Mouse (Mus musculus) gastrocnemius, adult 8-10 months (tissue): Measurements from ENCODE around the gene Phyhd1. TPM values are rescaled to one million over a fixed set of nuclear protein-coding genes. Genes with fewer than 3 reads are reported as not detected.

Experiments used
- DNase-seq, 2 experiments: peaks; one replicate each; pipeline ENCODE4 v3.0.0; 2022; ENCODE audit warnings: low spot score in 2 of 2
- total RNA-seq, 4 experiments: library from RNA; stranded (reverse); gene quantifications; 2 replicates each; pipeline ENCODE4 v1.2.4; 2022

Gene Phyhd1
- total RNA-seq, 4 experiments from 2014 or later: 7.7 to 14.2 (median 11.0) TPM

GRCm38 (mm10) chr2:30255631-30256395, 10.2 kb upstream of the Phyhd1 start:
- no peak for DNase-seq

DNA sequence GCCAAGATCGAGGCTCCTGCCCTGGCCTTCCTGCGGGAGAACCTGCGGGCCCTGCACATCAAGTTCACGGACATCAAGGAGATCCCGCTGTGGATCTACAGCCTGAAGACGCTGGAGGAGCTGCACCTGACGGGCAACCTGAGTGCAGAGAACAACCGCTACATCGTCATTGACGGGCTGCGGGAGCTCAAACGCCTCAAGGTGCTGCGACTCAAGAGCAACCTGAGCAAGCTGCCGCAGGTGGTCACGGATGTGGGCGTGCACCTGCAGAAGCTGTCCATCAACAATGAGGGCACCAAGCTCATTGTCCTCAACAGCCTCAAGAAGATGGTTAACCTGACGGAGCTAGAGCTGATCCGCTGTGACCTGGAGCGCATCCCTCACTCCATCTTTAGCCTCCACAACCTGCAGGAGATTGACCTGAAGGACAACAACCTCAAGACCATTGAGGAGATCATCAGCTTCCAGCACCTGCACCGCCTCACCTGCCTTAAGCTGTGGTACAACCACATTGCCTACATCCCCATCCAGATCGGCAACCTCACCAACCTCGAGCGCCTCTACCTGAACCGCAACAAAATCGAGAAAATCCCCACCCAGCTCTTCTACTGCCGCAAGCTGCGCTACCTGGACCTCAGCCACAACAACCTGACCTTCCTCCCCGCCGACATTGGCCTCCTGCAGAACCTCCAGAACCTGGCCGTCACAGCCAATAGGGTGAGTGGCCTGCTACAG, 9.2 kb upstream of the Phyhd1 start:
- no peak for DNase-seq

- no peak for DNase-seq
These were observed 8.1 kb upstream of the Phyhd1 start for GRCm38 (mm10) chr2:30257699-30258460.

DNA sequence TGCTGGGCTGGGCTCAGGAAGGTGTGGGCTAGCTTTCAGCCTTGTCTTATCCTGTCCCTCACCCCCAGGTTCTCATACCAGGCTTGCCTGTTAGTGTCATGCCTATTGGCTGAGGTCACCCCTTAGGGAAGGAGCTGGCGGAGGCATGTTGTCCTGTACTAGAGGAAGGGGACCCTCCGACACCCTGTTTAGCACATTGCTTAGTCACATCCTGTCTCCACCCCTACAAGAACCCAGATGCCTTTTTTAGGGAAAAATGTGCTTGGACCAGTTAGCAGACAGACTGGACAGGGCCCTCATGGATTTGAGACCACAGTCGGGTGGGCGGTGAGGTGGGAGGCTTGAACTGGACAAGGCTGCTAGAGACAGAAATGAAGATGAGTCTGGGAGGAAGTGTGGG, 7.4 kb upstream of the Phyhd1 start:
- no peak for DNase-seq

- DNase-seq: no peak
These were observed 6.6 kb upstream of the Phyhd1 start for GRCm38 (mm10) chr2:30259131-30260064.

GRCm38 (mm10) chr2:30261064-30261736, 4.8 kb upstream of the Phyhd1 start:
- DNase-seq: no peak

- no peak for DNase-seq
These were observed 3.8 kb upstream of the Phyhd1 start for GRCm38 (mm10) chr2:30261921-30262839.

DNA sequence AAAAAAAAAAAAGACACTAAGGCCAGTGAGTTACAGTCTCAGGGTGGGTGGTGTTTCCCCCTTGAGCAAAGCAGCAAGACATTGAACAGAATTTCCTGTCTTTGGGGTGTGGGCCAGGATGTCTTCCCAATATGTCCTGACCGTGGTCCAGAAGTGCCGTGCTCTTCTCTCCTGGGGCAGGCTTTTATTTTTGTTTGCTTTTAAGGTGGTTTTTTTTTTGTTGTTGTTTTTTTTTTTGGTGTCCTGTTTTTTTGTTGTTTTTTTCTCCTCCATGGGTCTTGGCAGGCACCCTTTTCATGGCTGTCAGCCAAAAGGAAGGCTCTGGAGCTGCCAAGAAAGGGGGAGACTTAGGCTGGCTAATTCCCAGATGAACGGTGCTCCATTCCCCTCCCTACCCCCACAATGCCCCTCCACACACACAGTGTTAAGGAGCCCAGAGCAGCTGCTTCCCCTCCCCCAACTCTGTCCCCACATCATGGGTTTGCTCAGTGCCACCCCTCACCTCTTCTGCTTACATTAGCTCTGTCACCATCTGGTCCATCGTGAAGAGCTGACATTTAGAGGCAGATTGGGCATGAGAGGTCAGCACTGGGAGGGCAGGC, 3.1 kb upstream of the Phyhd1 start:
- DNase-seq: no peak

- DNase-seq: no peak
These were observed 2.2 kb upstream of the Phyhd1 start for GRCm38 (mm10) chr2:30263811-30264210.

DNA sequence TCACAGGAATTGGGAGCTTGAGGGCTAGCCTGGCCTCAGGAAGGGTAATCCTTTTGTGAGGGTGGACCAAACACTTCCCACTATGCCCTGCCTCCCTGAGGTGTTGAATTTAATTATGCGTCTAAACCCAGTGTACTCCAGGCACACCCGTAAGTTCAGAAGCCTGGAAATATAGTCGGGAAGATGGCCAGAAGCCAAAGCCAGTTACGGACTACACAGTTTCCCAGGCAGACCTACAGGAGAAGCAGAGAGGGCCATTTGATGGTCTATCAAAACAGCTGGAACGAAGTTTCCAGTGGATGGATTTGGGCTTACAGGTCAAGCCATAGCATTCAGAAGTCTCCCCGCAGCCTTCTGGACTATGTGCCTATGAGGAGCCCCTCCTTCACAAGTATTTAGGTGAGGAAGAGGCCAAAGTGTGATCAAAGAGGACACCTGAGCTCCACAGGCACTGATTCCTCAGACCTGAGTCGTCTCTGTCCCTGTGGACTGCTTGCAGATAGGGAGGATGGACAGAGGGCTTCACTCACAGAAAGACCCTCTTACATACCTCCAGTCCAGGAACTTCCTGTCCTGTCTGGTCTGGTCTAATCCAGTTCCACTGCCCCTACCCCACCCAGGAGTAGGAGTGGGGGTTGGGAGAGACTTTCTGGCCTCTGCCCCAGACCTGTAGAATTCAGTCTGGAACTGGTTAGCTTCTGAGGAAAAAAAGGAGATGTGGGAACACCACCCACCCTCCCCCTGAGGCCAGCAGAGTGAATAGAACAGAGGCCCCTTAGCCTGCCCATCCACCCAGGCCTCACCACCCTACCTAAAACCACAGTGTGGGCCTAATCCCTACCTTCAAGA, 1.1 kb upstream of the Phyhd1 start:
- DNase-seq: no peak

GRCm38 (mm10) chr2:30266392-30266941, 464 bp downstream of the Phyhd1 start:
- peak; percentile 55 to 62 for DNase-seq

DNA sequence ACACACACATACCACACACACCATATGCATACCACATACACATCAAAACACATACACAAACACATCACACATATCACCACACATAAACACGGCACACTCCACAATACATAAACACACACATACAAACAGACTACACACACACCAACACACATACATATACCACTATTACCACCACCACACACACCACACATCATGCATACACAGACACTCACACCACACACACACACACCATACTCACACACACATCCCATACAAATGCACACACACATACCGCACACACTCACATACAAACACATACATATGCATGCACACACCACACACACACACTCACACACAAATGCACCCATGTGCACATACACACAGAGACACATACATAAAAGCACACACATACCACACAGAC, 1.5 kb downstream of the Phyhd1 start:
- no peak for DNase-seq

- no peak for DNase-seq
These were observed 2.4 kb downstream of the Phyhd1 start for GRCm38 (mm10) chr2:30268371-30268770.

- DNase-seq: no peak
These were observed 3.4 kb downstream of the Phyhd1 start for GRCm38 (mm10) chr2:30269241-30269990.

GRCm38 (mm10) chr2:30270134-30270533, 4.1 kb downstream of the Phyhd1 start:
- peak; percentile 46 to 49 for DNase-seq

DNA sequence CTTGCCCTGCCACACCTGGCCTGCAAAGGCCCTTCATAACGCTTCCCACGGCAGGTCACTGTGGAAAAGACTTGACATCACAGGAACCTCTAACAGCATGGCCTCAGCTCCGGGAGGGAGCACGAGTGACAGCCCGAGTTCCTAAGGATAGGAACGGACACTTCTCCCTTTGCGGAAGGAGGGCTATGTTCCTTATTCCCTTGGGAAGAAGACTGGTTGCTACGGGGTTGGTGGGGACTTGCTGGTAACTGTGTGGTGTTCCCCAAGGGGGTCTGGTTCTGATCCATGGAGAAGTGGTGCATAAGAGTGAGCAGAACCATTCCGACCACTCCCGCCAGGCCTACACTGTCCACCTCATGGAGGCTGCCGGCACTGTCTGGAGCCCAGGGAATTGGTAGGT, 14.7 kb downstream of the Phyhd1 start, which contains the start of gene Gm28038:
TSS of gene Gm28038 (plus strand) at position 301 of the 400 bp plus-strand sequence.
- DNase-seq: no peak

DNA sequence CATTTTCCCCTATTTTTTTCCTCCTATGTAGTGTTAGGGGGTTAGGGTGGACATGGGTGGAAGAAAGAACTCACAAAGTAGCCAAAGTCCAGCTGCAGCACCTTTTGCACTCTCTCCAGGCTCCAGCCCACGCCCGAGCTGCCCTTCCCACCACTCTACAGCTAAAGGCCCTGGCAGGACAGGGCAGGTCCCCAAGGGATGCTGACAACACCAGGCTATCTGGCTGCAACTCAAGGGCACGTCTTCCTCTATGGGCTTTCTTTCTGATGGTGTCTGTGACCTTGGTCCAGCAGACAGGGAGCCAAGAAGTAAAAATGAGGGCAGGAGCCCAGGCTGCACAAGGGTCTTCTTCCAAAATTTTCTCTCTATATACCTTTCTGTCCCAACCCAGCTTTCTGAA, 15.6 kb downstream of the Phyhd1 start:
- no peak for DNase-seq
